Mouse (Mus musculus): ENCODE data around the gene Mmp27. TPM values are rescaled to one million over a fixed set of nuclear protein-coding genes. Genes with fewer than 3 reads are reported as not detected.
A peak's percentile ranks its signal among the peaks of the same experiment; 100 is the strongest.

Gene Mmp27
- not detected in 2 replicates for polyA plus RNA-seq (2015; fragmentation: Nextera tagmentation; extraction: Ambion mirVana)

DNA sequence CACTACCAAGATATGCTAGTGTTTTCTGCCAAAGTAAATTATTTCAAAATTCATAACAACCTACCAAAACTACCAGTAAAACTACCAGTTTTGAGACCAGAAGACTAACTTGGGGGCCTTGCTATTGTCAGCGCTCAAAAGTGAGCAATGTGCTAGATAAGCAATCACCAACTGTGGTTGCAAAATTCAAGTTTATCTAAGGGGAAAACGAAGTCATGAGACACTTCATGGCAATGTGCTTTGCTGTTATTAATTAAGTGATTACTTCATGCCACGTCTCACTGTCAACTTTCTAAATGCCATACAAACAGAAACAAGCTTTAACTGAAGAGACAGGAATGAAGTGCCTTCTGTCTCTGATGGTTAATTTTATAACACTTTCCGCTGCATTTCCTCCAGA lies at the start of gene Mmp27:
Mmp27 (plus strand) TSS at position 235 of the 400 bp plus-strand sequence.
- no peak for ATAC-seq (ENCODE audit: low FRiP score, low read depth)
- H3K4me3 ChIP-seq: no peak within 1 kb of the TSS
- H3K4me1 ChIP-seq: 0 out of 2 replicates have a peak, but pooled peaks cover 7% of the 10 kb centered on the region
- no peak within 1 kb of the TSS for H3K27ac ChIP-seq
- no peaks in the 10 kb centered on the region for H3K27me3 ChIP-seq
- H3K9ac ChIP-seq: no peak within 1 kb of the TSS
- WGBS: 45% methylated on average over 4 of the region's 4 CpGs
- no peak within 1 kb of the TSS for H3K4me2 ChIP-seq (replicated peaks)
- H3K36me3 ChIP-seq: no peaks in the 10 kb centered on the region
- H3K9me3 ChIP-seq: no peaks in the 10 kb centered on the region

- no peaks in the 10 kb centered on the region for H3K4me1 ChIP-seq
- no peaks in the 10 kb centered on the region for H3K36me3 ChIP-seq
- H3K9me3 ChIP-seq: no peaks in the 10 kb centered on the region
- H3K4me3 ChIP-seq: no peak overlapping the region
- ATAC-seq (ENCODE audit: low FRiP score, low read depth): no peak
- no peak overlapping the region for H3K4me2 ChIP-seq (replicated peaks)
- H3K27me3 ChIP-seq: no peaks in the 10 kb centered on the region
- H3K9ac ChIP-seq: no peak overlapping the region
- WGBS: 62% methylated on average over 4 of the region's 4 CpGs
- no peak overlapping the region for H3K27ac ChIP-seq
These were observed 44.8 kb upstream of the Mmp27 start for GRCm38 (mm10) chr9:7526255-7526940.

DNA sequence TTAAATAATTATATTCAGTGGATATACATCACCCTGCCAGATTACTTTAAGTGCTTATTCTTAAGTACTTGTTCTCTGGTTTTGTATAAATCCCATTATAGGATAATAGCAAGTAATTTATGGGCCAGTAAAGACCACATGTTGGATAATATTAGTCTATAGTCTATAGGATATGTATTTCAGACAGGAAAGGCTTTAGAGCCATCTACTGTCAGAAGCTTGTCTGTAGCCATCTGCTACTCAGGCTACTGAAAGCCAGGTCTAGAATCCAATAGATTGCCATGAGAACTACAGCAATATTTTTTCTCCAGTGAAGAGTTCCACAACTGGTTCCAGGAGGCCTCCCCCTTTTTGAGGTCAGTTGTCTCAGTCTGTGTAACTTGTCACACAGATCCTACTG lies 28.4 kb upstream of the Mmp27 start:
- Histone ChIP-seq H3K36me3 (no peaks in the 10 kb centered on the region), H3K9me3 (no peaks in the 10 kb centered on the region), H3K4me2 (replicated peaks) (no peak overlapping the region), H3K4me3 (no peak overlapping the region), H3K27ac (no peak overlapping the region), H3K4me1 (no peaks in the 10 kb centered on the region), H3K9ac (no peak overlapping the region), H3K27me3 (no peaks in the 10 kb centered on the region)
- ATAC-seq (ENCODE audit: low FRiP score, low read depth): no peak

GRCm38 (mm10) chr9:7544923-7545457 lies 26.2 kb upstream of the Mmp27 start:
- Histone ChIP-seq H3K9ac (no peak overlapping the region), H3K4me3 (no peak overlapping the region), H3K36me3 (no peaks in the 10 kb centered on the region), H3K27me3 (no peaks in the 10 kb centered on the region), H3K4me1 (no peaks in the 10 kb centered on the region), H3K9me3 (no peaks in the 10 kb centered on the region), H3K27ac (no peak overlapping the region), H3K4me2 (replicated peaks) (no peak overlapping the region)
- no peak for ATAC-seq (ENCODE audit: low FRiP score, low read depth)
- WGBS: 74% methylated on average over 1 of the region's 1 CpGs

- no peak overlapping the region for H3K9ac ChIP-seq
- H3K4me2 ChIP-seq (replicated peaks): no peak overlapping the region
- H3K4me3 ChIP-seq: no peak overlapping the region
- no peaks in the 10 kb centered on the region for H3K36me3 ChIP-seq
- no peaks in the 10 kb centered on the region for H3K27me3 ChIP-seq
- WGBS: 24% methylated on average over 1 of the region's 1 CpGs
- no peaks in the 10 kb centered on the region for H3K4me1 ChIP-seq
- peak; percentile 76 for ATAC-seq (ENCODE audit: low FRiP score, low read depth)
- no peak overlapping the region for H3K27ac ChIP-seq
- no peaks in the 10 kb centered on the region for H3K9me3 ChIP-seq
These were observed 25.7 kb upstream of the Mmp27 start for GRCm38 (mm10) chr9:7545471-7545870.

GRCm38 (mm10) chr9:7545920-7546319 lies 25.3 kb upstream of the Mmp27 start:
- no peak for ATAC-seq (ENCODE audit: low FRiP score, low read depth)
- no peaks in the 10 kb centered on the region for H3K4me1 ChIP-seq
- H3K36me3 ChIP-seq: no peaks in the 10 kb centered on the region
- 91% methylated on average over 7 of the region's 7 CpGs for WGBS
- no peak overlapping the region for H3K4me3 ChIP-seq
- no peak overlapping the region for H3K9ac ChIP-seq
- no peak overlapping the region for H3K4me2 ChIP-seq (replicated peaks)
- no peak overlapping the region for H3K27ac ChIP-seq
- no peaks in the 10 kb centered on the region for H3K9me3 ChIP-seq
- H3K27me3 ChIP-seq: no peaks in the 10 kb centered on the region

DNA sequence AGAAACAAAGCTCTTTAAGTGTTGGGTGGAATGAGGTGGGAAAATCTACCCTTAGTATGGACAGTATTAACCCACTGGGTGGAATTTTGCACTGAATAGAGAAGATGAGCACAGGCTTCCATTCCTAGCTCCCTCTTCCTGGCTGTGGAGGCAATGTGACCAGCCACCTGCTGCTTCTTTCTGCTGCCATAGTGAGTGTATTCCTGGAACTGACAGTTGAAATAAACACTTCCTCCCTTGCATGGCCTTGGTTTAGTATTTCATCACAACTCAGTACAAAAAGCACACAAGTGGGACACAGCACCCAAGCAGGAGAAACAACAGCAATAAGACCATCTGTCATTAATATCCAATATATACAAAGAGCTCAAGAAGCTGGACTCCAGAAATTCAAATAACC lies 19.3 kb upstream of the Mmp27 start:
- no peaks in the 10 kb centered on the region for H3K9me3 ChIP-seq
- no peaks in the 10 kb centered on the region for H3K27me3 ChIP-seq
- no peak for ATAC-seq (ENCODE audit: low FRiP score, low read depth)
- H3K4me2 ChIP-seq (replicated peaks): no peak overlapping the region
- no peak overlapping the region for H3K4me3 ChIP-seq
- H3K4me1 ChIP-seq: no peaks in the 10 kb centered on the region
- no peak overlapping the region for H3K27ac ChIP-seq
- H3K9ac ChIP-seq: no peak overlapping the region
- H3K36me3 ChIP-seq: no peaks in the 10 kb centered on the region

- 79% methylated on average over 3 of the region's 3 CpGs for WGBS
- ATAC-seq (ENCODE audit: low FRiP score, low read depth): no peak
These were observed 17.7 kb upstream of the Mmp27 start for GRCm38 (mm10) chr9:7553536-7553935.

DNA sequence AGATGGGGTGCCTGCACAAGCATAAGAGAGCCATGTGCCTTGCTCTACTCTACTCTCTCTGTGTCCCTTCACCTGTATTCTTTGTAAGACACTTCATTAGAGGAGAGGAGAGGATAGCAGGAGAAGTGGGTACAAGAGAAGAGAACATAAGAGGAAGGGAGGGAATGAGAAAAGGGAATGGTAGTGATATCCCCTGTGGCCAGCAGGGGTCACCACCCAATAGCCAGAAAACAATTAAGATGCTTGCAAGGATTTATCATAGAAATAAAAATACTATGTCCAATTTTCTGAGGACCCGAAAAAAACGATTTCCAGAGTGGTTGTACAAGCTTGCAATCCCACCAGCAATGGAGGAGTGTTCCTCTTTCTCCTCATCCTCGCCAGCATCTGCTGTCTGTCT lies 16.8 kb upstream of the Mmp27 start:
- WGBS: 39% methylated on average over 3 of the region's 3 CpGs
- Histone ChIP-seq H3K4me3 (no peak overlapping the region), H3K27ac (no peak overlapping the region), H3K4me1 (no peaks in the 10 kb centered on the region), H3K9me3 (no peaks in the 10 kb centered on the region), H3K9ac (no peak overlapping the region), H3K27me3 (no peaks in the 10 kb centered on the region), H3K36me3 (no peaks in the 10 kb centered on the region), H3K4me2 (replicated peaks) (no peak overlapping the region)
- ATAC-seq (ENCODE audit: low FRiP score, low read depth): no peak

More at GRCm38 (mm10) chr9:7553536-7553935, 17.7 kb upstream of the Mmp27 start:
- Histone ChIP-seq H3K27me3 (no peaks in the 10 kb centered on the region), H3K36me3 (no peaks in the 10 kb centered on the region), H3K9me3 (no peaks in the 10 kb centered on the region), H3K27ac (no peak overlapping the region), H3K4me1 (no peaks in the 10 kb centered on the region), H3K4me3 (no peak overlapping the region), H3K9ac (no peak overlapping the region), H3K4me2 (replicated peaks) (no peak overlapping the region)

DNA sequence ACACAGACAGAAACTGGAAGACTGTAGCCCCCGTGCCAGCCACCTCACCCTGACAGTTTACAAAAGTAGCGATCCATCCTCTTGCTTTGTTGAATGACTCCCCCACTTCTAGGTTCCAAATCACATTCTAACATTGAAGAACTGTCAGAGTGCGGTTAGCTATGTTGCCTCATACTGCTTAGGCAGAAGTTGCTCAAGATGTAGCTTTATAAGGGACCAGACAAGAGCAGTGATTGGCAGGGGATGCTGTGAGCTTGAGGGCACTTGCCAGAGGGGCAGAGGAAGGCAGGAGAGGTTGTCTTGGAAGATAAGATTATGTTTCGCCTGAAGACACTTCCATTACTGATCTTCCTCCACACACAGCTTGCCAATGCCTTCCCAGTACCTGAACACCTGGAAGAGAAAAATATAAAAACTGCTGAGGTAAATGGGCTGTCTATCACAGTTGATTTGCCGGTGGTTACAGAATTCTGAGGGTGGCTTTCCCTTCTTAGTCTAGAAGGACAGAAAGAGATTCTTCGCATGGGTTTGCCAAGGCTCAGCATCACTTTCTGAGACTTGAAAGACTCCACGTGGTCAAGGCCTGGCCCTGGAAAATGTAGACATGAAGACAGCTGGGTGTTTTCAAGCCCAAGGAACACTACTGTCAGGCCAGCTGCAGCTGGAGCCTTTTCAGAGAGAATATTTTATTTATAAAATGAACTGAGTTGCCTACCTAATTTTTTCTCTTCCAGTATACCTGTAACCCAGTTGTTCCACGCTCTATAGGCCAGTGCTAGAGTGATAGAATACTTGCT lies 12.8 kb upstream of the Mmp27 start, which contains the start of gene Mmp8:
Mmp8 (plus strand) TSS at position 236 of the 797 bp plus-strand sequence.
- H3K4me1 ChIP-seq: no peaks in the 10 kb centered on the region
- no peak within 1 kb of the TSS for H3K27ac ChIP-seq
- H3K9ac ChIP-seq: no peak within 1 kb of the TSS
- H3K36me3 ChIP-seq: no peaks in the 10 kb centered on the region
- no peaks in the 10 kb centered on the region for H3K9me3 ChIP-seq
- H3K27me3 ChIP-seq: no peaks in the 10 kb centered on the region
- 78% methylated on average over 8 of the region's 8 CpGs for WGBS
- H3K4me3 ChIP-seq: no peak within 1 kb of the TSS
- no peak for ATAC-seq (ENCODE audit: low FRiP score, low read depth)
- H3K4me2 ChIP-seq (replicated peaks): no peak within 1 kb of the TSS

DNA sequence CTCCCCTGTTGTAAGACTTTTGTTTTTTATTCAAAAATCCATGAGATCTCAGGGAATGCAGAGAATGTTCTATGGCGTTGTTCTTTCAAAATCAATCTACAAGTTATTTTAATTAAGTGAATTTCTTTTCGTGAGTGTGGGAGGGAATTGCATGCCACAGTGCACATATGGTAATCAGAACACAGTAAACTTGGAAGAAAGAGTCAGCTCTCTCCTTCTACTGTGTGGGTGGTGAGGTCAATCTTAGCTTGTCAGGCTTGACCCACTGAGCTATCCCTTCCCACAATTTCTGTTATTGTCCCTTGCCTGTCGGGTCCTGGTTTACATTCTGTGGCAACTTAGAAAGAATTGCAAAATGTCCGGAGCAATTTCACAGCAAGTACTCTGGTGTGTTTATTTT lies 11.2 kb upstream of the Mmp27 start:
- ATAC-seq (ENCODE audit: low FRiP score, low read depth): no peak
- Histone ChIP-seq H3K4me3 (no peak overlapping the region), H3K9ac (no peak overlapping the region), H3K27ac (no peak overlapping the region), H3K36me3 (no peaks in the 10 kb centered on the region), H3K9me3 (no peaks in the 10 kb centered on the region), H3K4me2 (replicated peaks) (no peak overlapping the region), H3K4me1 (no peaks in the 10 kb centered on the region), H3K27me3 (no peaks in the 10 kb centered on the region)
- 74% methylated on average over 4 of the region's 4 CpGs for WGBS

GRCm38 (mm10) chr9:7567376-7567775 lies 3.8 kb upstream of the Mmp27 start:
- Histone ChIP-seq H3K27ac (no peak overlapping the region), H3K4me2 (replicated peaks) (no peak overlapping the region), H3K36me3 (no peaks in the 10 kb centered on the region), H3K4me1 (0 out of 2 replicates have a peak, but pooled peaks cover 7% of the 10 kb centered on the region), H3K4me3 (no peak overlapping the region), H3K27me3 (no peaks in the 10 kb centered on the region), H3K9me3 (no peaks in the 10 kb centered on the region), H3K9ac (no peak overlapping the region)
- ATAC-seq (ENCODE audit: low FRiP score, low read depth): no peak
- 68% methylated on average over 7 of the region's 7 CpGs for WGBS

All from limb, embryonic 13.5 days (tissue).